Mouse (Mus musculus) CH12.LX (cell line): ENCODE measurements at regions not wholly inside any gene's neighbourhood (a gene's known extent, or its start where the extent isn't known, plus 50 kb on each side); places are given as distances from the start of the nearest gene placed in this dataset.

Source experiments
- CTCF ChIP-seq, 2 experiments: IDR thresholded peaks in 1 of 2; conservative IDR thresholded peaks in 1 of 2; 2 replicates each; pipeline ENCODE4 v1.5.1; 2011 to 2012; ENCODE audit warnings: low read depth in 2 of 2, low read length in 2 of 2, improper control_type of control experiment in 1 of 2, inconsistent platforms in 1 of 2, mild to moderate bottlenecking in 1 of 2, moderate library complexity in 1 of 2
- JUND ChIP-seq: conservative IDR thresholded peaks from 2 replicates; pipeline ENCODE4 v1.6.1; 2011; ENCODE audit warnings: low read depth, low read length, improper control_type of control experiment
- POLR2AphosphoS2 ChIP-seq: IDR thresholded peaks from 2 replicates; pipeline ENCODE4 v1.6.1; 2011; ENCODE audit warnings: low read depth, low read length, improper control_type of control experiment

GRCm38 (mm10) chr10:19530056-19530455 lies 61.7 kb upstream of the Ifngr1 start:
- no peak for TF ChIP-seq CTCF (conservative IDR thresholded peaks at IDR 0.05 in 1 of 2, IDR thresholded peaks at IDR 0.05 in 1 of 2; ENCODE audit: low read depth in 2 of 2, low read length in 2 of 2)
- TF ChIP-seq JUND = no peak
- no peak for TF ChIP-seq POLR2AphosphoS2
